Mouse (Mus musculus) naive thymus-derived CD4-positive, alpha-beta T cell, adult 2 months (primary cell): ENCODE measurements around the gene Troap.

ENCODE experiments used
- DNase-seq: peaks from one replicate; pipeline ENCODE4 v3.0.0-alpha.2; 2011; ENCODE audit warnings: low read depth

Troap gene

DNA sequence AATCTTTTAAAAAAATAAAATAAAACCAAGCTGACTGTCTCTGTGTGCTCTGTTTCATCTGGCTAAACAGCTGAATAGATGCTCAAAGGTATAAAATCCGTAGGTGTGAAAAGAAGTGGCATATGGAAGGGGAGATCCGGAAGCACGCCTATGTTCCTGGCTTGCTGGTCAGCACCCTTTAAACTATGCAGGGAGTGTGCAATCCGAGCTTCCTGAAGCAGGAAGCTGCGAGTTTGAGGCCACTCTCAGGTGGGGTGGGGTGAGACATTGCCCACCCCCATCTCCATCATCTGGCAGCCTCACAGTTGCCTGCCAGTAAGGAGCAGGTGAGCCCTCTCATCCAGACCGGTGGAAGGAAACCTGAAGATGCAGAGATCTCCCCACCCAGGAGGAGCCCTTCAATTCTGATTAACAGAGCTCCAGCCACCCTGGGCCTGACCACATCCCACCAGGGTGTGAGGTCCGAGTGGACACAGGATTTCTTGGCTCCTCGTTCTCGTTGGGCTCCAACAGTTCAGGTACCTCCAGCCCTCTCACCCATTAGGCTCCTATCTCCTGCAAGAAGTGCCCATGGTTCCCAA lies at the start of gene Troap:
Gene Troap, plus strand, starts transcription at position 557 of the 581 bp plus-strand sequence.
- no peak for DNase-seq

GRCm38 (mm10) chr15:99024668-99025314 lies 49.6 kb upstream of the Troap start:
- peak; percentile 91 for DNase-seq

DNA sequence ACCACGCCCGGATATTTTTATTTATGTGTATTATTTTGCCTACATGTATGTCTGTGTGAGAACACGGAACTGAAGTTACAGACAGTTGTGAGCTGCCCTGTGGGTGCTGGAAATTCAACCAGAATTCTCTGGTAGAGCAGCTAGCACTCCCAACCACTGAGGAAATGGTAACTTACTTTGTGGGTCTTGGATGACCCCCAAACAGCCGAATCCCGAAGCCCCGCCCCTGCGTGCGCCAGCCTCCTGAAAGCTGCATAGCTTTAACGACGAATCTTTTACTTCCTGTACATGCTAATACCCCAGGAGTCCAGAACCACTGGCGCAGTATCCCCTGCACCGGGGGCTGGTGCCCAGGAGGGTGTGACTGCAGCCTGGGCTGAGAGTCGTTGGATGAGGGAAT lies 49.0 kb upstream of the Troap start:
- no peak for DNase-seq

GRCm38 (mm10) chr15:99026259-99026658 lies 48.1 kb upstream of the Troap start:
- DNase-seq: peak; percentile 84

- no peak for DNase-seq
These were observed 47.3 kb upstream of the Troap start for GRCm38 (mm10) chr15:99027116-99027515.

DNA sequence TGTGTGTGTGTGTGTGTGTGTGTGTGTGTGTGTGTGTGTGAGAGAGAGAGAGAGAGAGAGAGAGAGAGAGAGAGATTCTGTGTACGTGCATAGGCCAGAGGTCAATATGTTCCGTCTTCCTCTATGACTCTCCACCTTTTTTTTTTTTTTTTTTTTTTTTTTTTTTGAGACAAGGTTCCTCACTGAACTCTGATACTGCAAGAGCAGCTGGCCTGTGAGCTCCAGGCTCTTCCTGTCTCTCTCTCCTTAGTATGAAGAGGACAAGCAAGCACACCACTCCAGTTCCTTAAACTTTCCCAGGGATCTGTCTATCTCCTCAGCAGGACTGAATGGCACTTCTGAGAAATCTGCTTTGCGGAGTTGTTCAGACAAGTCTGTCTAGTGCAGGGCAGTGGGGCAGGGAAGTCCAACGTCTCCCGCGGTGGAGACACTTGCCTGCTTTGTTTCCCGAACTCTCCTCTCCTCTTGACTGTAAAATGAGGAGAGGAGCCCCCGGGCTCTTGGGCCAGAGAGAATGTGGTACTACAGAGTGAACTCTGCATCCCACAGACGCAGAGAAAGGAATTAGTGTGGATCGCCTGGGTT lies 45.4 kb upstream of the Troap start:
- DNase-seq: peak; percentile 47

- peak; percentile 96 for DNase-seq
These were observed 44.5 kb upstream of the Troap start, which contains the start of gene Tuba1c for GRCm38 (mm10) chr15:99029619-99030584. Gene Tuba1c (plus strand): TSS chr15:99029891.

DNA sequence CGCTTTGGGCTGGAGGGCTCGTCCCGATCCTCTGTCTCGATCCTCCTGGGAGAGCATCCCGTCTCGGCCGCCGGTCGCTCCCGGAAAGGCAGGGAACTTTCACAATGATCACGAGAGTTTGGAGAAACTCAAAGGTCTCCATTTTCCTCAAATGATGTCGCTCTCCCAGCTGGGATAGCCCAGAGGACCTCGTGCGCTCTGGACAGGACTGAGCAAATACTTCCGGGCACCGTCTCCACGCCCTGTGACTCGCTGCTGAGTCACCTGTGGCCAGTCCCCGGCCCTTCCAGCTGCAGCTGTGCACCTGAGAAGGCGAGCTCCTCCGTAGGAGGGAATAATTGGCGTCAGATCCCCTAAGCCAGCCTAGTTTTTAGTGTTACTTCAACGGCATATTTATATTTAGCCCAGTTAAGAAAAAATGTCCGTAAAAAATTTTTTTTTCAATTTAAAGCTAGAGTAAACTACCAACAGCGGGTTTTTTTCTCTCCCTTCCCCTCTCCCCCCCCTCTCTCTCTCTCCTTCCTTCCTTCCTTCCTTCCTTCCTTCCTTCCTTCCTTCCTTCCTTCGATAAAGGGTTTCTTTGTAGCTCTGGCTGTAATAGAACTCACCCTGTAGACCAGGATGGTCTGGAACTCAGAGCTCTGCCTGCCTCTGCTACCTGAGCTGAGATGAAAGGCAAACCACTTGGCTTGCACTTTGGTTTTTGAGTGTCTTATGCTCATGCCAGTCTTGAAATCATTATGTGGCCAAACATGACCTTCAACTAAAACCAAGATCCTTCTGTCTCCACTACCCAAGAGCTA lies 43.6 kb upstream of the Troap start:
- no peak for DNase-seq

DNA sequence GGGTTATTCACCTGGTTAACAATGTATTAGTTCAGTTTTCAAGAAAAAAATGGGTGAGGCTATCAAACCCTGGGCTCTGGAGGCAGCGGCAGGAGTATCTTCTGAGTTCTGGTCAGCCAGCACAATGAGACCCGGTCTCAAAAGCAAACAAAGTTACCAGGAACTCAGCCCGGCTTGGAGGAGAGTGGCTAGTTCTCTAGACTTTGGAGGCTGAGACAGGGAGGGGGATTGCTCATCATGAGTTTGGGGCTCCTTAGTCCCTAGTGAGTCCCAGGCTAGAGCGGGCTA lies 43.0 kb upstream of the Troap start:
- DNase-seq: no peak

DNA sequence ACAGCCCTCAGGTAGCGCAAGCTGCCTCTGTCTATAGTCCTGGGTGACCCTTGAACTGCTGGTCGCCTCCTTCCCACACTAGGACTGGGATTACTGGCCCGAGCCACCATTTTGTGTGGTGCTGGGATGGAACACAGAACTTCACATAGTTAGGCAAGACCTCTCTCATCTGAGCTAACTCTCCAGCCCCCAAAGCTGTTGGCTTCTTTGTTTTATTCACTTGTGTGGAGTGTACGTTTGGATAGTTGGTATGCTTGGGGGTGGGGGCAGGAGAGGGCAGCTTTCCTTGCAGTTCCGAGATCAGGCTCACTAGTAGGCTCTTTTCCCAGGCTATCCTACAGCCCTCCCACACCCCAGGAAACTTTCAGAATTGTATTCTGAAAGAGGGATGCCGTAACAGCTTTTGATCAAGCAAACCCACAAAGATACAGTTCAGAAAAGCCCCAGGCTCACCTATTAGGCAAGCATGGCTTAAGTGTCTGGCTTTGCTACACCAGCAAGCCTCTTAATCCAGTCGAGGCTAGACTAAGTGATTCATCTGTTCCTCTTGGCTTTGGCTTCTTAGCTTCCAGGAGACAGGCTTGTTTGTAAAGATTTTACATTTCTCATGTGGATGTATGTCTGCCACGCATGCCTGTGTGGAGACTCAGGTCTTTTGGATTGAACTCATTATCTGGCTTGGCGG lies 42.2 kb upstream of the Troap start:
- DNase-seq: no peak

DNA sequence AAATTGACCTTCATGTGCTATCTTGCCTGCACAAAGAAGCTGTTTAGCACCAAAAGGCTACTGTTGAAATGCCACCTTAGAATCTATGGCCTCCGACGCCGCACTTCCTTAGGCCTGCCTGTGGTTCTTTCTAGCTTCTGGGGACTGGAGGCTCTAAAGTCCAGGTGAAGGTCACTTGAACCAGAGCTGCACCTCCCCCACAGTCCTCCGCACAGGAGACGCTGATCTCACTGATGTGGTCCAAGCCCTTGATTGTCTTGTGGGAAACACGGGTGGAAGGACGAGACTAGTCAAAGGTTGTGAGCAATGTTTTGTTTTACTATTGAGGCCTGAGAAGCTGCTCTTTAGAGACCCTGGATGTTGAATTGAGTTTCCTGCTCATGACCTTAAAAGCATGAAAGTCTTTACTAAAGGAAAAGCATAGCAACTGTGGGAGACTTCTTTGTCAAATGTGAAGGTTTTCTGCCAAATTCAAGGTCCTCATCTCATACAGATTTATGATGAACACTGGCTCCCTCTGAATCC lies 41.6 kb upstream of the Troap start:
- DNase-seq: no peak

DNA sequence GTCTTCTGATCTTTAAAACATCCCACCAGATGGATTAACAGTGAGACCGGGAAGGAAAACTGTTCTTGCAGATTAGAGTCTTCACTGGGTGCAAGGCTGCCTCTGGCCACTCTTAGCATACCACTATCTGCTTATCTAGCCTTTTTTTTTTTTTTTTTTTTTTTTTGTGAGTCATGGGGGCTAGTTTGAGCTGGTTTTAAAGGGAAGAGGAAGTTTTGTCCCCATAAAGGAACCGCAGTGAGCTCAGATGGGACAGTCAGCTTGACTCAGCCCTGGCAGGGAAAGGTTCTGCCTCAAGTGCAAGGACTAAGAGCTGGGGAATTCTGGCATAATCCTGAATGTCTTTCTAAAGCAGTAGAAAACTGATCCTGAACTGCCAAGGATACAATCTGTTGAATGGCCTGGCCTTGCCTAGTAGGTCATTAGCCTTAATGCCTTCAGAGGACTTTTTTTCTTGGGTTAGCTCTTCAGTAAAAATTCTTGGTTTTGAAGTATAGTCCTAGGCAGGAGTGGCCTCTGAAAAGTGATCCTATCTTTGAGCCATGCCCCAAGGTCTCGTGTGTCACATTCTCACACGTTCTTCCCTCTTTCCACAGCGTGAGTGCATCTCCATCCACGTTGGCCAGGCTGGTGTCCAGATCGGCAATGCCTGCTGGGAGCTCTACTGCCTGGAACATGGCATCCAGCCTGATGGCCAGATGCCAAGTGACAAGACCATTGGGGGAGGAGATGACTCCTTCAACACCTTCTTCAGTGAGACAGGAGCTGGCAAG lies 40.7 kb upstream of the Troap start:
- no peak for DNase-seq

- DNase-seq: no peak
These were observed 38.9 kb upstream of the Troap start for GRCm38 (mm10) chr15:99035431-99035830.

GRCm38 (mm10) chr15:99036249-99036905 lies 38.0 kb upstream of the Troap start:
- no peak for DNase-seq

DNA sequence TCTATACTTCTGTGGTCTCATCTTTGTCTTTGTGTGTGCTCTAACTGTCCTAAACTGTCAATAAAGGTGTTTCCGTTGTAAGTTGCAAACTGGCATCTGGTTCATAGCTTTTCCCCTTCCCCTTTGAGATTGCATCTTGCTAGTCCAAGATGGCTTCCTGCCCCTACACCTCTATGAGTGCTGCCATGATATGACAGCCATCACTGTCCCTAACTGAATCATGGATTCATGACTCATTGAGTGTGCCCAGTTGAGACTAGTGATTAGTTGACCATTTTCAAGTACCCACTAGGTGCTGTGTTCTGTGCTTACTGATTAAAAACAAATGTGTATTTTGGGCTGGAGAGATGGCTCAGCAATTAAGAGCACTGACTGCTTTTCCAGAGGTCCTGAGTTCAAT lies 36.4 kb upstream of the Troap start:
- DNase-seq: no peak

GRCm38 (mm10) chr15:99038797-99039196 lies 35.6 kb upstream of the Troap start:
- no peak for DNase-seq

GRCm38 (mm10) chr15:99039306-99039705 lies 35.1 kb upstream of the Troap start:
- DNase-seq: no peak

DNA sequence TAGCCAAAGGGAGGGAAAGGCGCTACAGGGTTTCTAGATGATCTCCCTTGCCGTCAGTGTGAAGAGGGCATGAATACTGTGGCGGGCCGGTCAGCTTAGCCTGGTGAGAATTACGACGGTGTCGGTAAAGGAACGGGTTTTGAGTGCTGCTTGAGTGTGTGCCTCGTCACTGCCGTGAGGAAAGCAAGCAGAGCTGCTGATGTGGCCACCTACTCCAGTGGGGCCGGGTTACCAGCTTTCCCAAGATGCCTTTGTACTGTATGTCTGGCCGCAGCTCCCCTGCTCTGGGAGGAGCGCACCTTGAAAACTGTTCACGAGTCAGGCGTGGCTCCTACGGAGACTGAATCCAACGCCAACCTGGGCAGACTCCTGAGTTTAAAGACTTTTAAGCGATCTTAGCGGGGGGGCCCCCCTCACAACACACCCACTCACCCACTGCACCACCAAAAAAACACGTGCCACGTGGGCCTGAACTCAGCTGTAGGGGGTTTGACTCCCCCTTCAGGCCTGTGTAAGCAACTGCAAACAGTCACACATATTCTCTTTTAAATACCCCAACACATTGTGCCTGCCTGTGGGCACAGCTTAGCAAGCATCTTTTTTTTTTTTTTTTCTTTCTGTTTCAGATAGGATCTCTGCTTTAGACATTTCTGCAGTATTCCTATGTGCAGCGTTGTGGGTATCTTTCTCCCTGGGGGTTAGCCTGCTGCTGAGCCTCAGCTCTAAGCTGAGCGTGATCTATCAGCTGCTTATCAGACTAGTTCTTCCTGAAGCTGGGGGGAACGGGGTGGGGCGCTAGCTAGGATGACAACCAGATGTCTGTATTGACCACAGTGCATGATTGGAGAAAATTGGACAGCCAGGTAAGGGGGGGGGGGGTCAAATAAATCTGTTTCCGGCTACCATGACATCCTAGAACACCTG lies 34.1 kb upstream of the Troap start:
- no peak for DNase-seq
